Mouse (Mus musculus) E14TG2a.4 (cell line): ENCODE measurements at regions not wholly inside any gene's neighbourhood (a gene's known extent, or its start where the extent isn't known, plus 50 kb on each side); places are given as distances from the start of the nearest gene placed in this dataset.

Source experiments
- CTCF ChIP-seq: conservative IDR thresholded peaks from 2 replicates; pipeline ENCODE4 v1.5.1; 2014; ENCODE audit warnings: low read length
- NANOG ChIP-seq: IDR thresholded peaks from 2 replicates; pipeline ENCODE4 v1.6.1; 2014; ENCODE audit warnings: borderline replicate concordance, low read length, mixed read lengths
- POU5F1 ChIP-seq: IDR thresholded peaks from 2 replicates; pipeline ENCODE4 v1.6.1; 2014; ENCODE audit warnings: low read length, borderline replicate concordance

DNA sequence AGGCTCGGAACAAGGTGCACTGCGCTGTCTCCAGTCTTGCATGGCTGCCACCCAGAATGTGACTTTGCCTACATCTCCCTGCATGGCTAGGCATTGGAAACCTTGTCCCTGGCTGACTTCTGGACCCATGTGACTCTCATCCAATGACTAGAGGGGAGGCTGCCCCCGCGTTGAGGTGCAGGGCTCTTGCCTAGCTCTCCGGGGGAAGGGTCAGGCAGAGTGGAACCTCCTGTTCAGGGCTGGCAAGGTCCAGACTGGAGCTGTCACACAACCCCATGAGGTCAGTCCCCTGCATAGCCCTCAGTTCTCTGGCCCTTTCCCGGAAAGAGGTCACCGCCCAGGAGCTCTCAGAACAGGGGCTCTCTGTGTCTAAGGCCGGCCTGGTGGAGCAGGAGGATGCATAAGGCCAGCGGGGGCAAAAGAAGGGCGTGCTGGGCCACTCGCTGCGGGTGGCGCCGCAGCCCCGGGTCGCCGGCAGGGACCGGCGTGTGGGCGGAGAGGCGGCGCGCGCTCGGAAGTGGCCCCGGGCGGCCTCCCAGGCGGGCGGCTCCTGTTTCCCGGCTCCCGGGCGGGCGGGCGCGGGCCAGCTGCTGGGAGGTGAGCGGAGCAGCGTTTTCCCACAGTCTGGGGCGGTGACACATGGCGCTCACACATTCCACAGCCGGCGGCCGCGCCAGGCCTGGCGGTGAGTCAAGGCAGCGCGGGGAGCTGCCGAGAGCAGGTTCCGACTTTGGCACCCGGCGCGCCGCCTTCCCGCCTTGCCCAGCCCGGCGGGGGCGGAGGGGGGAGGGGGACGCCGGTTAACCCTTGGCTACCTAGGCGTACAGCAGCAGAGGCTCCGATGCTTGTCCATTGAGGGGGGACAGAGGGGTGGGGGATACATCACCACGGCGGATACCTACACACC, 55.5 kb upstream of the Hes1 start:
- TF ChIP-seq CTCF: no peak
- TF ChIP-seq POU5F1: no peak
- no peak for TF ChIP-seq NANOG
